Mouse (Mus musculus) 3T3-L1 (cell line): Measurements from ENCODE around the gene Gm4884.
"Not testable (repeated sequence)": the region's sequence is repeated elsewhere in the genome, so short reads cannot be mapped to it uniquely, and the experiment has no call there.

Source experiments
- DNase-seq: peaks from one replicate; pipeline ENCODE4 v3.0.0-alpha.2; 2015; ENCODE audit warnings: low read depth, low spot score

Gene Gm4884

GRCm38 (mm10) chr7:41032419-41032818 is at the start of gene Gm4884:
Gene Gm4884 (plus strand): TSS chr7:41032719.
- DNase-seq: not testable (repeated sequence)

- no peak for DNase-seq
These were observed 45.3 kb upstream of the Gm4884 start, which contains the start of gene 4930433I11Rik for GRCm38 (mm10) chr7:40987243-40987642. Gene 4930433I11Rik (plus strand): TSS chr7:40987543.

GRCm38 (mm10) chr7:41044058-41044457 is 11.5 kb downstream of the Gm4884 start:
- not testable (repeated sequence) for DNase-seq
